Mouse (Mus musculus): ENCODE measurements at regions not wholly inside any gene's neighbourhood (a gene's known extent, or its start where the extent isn't known, plus 50 kb on each side); places are given as distances from the start of the nearest gene placed in this dataset.

- DNase-seq: no peak
These were observed 151.8 kb upstream of the A530016L24Rik start for GRCm38 (mm10) chr12:112337443-112337842.

- DNase-seq: no peak
These were observed 150.3 kb upstream of the A530016L24Rik start for GRCm38 (mm10) chr12:112338976-112339375.

GRCm38 (mm10) chr12:112339481-112340179 lies 149.6 kb upstream of the A530016L24Rik start:
- no peak for DNase-seq

- no peak for DNase-seq
These were observed 149.0 kb upstream of the A530016L24Rik start for GRCm38 (mm10) chr12:112340248-112340647.

- no peak for DNase-seq
These were observed 147.3 kb upstream of the A530016L24Rik start for GRCm38 (mm10) chr12:112341726-112342469.

GRCm38 (mm10) chr12:112343064-112343463 lies 146.2 kb upstream of the A530016L24Rik start:
- DNase-seq: no peak

GRCm38 (mm10) chr12:112344285-112344684 lies 145.0 kb upstream of the A530016L24Rik start:
- DNase-seq: peak; percentile 95

- DNase-seq: peak; percentile 97
These were observed 143.5 kb upstream of the A530016L24Rik start for GRCm38 (mm10) chr12:112345797-112346196.

GRCm38 (mm10) chr12:112348116-112348515 lies 141.1 kb upstream of the A530016L24Rik start:
- DNase-seq: no peak

GRCm38 (mm10) chr12:112349676-112350318 lies 139.5 kb upstream of the A530016L24Rik start:
- DNase-seq: no peak

GRCm38 (mm10) chr12:112350733-112351132 lies 138.5 kb upstream of the A530016L24Rik start:
- DNase-seq: no peak

GRCm38 (mm10) chr12:112363349-112363748 lies 125.9 kb upstream of the A530016L24Rik start:
- no peak for DNase-seq

GRCm38 (mm10) chr12:112367221-112367620 lies 122.0 kb upstream of the A530016L24Rik start:
- DNase-seq: no peak

GRCm38 (mm10) chr12:112368112-112368511 lies 121.1 kb upstream of the A530016L24Rik start:
- DNase-seq: no peak

- no peak for DNase-seq
These were observed 119.5 kb upstream of the A530016L24Rik start for GRCm38 (mm10) chr12:112369581-112370371.

GRCm38 (mm10) chr12:112372234-112373050 lies 116.8 kb upstream of the A530016L24Rik start:
- DNase-seq: no peak

GRCm38 (mm10) chr12:112373966-112374365 lies 115.3 kb upstream of the A530016L24Rik start:
- DNase-seq: no peak

GRCm38 (mm10) chr12:112376236-112376635 lies 113.0 kb upstream of the A530016L24Rik start:
- no peak for DNase-seq

GRCm38 (mm10) chr12:112376701-112377100 lies 112.5 kb upstream of the A530016L24Rik start:
- DNase-seq: no peak

GRCm38 (mm10) chr12:112378482-112379243 lies 110.6 kb upstream of the A530016L24Rik start:
- no peak for DNase-seq

- DNase-seq: no peak
These were observed 101.4 kb upstream of the A530016L24Rik start for GRCm38 (mm10) chr12:112387836-112388235.
